Mouse (Mus musculus) liver, adult 2 months (tissue): ENCODE data around the gene Smarce1.

Experiments
- CTCF ChIP-seq: fragments of 200-500 bp; IDR thresholded peaks from 2 replicates; pipeline ENCODE4 v1.5.1; 2011; ENCODE audit warnings: low read depth, low read length, control low read depth
- POLR2A ChIP-seq: fragments of 200-500 bp; IDR thresholded peaks from 2 replicates; pipeline ENCODE4 v1.6.1; 2011; ENCODE audit warnings: low read length, control low read depth; ENCODE audit not compliant: insufficient read depth; ENCODE audit errors: extremely low read depth

- TF ChIP-seq CTCF: no peak
- TF ChIP-seq POLR2A: no peak
Observed at GRCm38 (mm10) chr11:99171442-99171841, 59.4 kb downstream of the Smarce1 start.
